Mouse (Mus musculus): ENCODE results near the gene Gcdh.

DNA sequence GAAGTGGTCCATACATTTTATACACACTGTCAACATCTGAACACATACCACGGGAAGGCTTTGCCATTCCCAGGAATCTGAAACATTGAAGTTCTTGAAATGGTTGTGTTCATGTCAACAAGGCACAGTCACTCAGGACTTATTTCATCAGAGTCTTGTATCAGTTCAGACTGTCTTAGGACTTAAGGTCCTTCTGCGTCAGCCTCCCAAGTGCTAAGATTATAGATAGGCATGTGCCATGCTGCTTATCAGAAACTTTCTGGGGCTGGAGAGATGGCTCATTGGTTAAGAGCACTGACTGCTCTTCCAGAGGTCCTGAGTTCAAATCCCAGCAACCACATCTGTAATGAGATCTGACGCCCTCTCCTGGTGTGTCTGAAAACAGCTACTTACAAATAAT, 19.4 kb downstream of the Gcdh start:
- TF ChIP-seq CTCF (IDR thresholded peaks at IDR 0.05; ENCODE audit: low read depth, low read length) (no peak), TAL1 (conservative IDR thresholded peaks at IDR 0.05; ENCODE audit: low read depth, low read length) (no peak), GATA1 (IDR thresholded peaks at IDR 0.05; ENCODE audit: borderline replicate concordance, low read length) (no peak), GATA2 (IDR thresholded peaks at IDR 0.05; ENCODE audit: borderline replicate concordance, low read depth, low read length) (no peak), POLR2AphosphoS5 (IDR thresholded peaks at IDR 0.05; ENCODE audit: insufficient replicate concordance, low read depth, low read length) (no peak)
